Mouse (Mus musculus): ENCODE data around the gene Cfap43. TPM values are rescaled to one million over a fixed set of nuclear protein-coding genes. Genes with fewer than 3 reads are reported as not detected.
"Not testable (repeated sequence)": the region's sequence is repeated elsewhere in the genome, so short reads cannot be mapped to it uniquely, and the experiment has no call there.

Cfap43 gene
- polyA plus RNA-seq, 1 experiment from 2014 or later = 0.75 TPM

DNA sequence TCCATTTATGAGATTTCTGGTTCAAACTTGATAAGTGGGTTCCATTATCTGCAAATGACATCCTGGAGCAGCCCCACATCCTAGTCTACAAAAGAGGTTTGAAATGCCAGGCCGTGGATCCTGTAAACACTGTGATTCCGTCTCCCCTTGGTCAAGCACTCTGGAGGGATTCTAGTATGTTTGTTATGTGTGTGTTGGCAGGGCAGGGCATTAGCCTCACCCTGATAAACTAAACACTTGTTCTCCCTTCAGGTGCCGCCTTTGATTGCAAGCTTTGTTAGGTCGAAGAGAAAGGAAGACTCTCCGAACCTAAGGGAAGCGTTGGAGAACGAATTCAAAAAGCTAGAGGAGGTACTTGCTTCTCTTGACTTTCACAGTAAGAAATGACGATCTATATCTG, 59.9 kb downstream of the Cfap43 start:
- Histone ChIP-seq H3K4me3 (ENCODE audit: low read depth, low read length) (no peak overlapping the region), H3K27me3 (replicated peaks; ENCODE audit: control insufficient read depth, insufficient read depth, low read length) (no peaks in the 10 kb centered on the region), H3K4me2 (ENCODE audit: low read depth, low read length) (no peak overlapping the region), H3K27ac (replicated peaks; ENCODE audit: low read depth, low read length) (no peak overlapping the region), H3K36me3 (ENCODE audit: control insufficient read depth, insufficient read depth, low read length) (peaks cover 46% of the 10 kb centered on the region), H3K9me3 (ENCODE audit: control insufficient read depth, low read length) (no peaks in the 10 kb centered on the region), H3K4me1 (ENCODE audit: control insufficient read depth, insufficient read depth, low read length) (peaks cover 5% of the 10 kb centered on the region), H3K9ac (ENCODE audit: low read depth, low read length) (no peak overlapping the region)
- 93% methylated on average over 8 of the region's 8 CpGs for WGBS
- no peak for ATAC-seq (ENCODE audit: low read depth)
- no peak for DNase-seq (ENCODE audit: low spot score)

DNA sequence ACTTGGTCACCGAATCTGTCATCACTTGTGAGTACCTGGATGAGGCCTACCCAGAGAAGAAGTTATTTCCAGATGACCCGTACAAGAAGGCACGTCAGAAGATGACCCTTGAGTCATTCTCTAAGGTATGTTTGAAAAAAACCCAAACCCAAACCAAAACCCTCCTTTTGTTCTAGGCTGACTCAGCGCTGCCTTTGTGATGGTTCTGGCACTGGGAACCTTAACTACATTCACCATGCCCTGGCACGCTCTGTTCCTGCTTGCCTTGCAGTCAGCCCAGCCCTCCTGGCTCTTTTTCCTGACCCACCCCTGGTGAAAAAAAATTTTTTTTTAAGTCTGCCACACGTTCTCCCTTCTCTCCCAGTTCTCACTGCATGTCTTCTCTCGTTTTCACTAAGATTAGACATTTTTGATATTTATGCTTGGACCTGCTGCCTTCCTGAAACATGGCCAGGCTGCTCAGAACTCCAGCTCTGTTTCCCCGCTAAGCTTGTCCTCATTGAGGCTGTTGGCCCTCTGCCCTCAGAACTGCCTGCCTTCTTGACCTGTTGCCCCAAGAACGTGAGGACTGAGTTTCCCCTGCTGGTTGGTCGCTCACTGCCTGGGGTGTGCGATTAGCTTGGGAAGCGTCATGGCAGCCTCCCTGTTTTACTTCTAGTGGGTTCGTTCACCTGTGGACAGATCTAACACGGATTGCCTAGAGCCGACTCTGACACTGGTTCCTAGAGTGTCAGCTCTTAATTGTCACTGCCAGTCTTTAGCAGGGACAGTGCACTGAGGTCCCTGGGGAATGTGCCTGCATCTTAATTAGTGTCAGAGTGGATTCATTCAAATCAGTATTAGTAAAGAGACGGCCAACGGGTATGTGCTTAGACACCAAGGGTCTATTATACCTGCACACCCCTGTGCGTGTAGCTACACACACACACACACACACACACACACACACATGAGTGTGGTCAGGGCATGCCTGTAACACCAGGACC, 60.8 kb downstream of the Cfap43 start:
- no peak overlapping the region for H3K9ac ChIP-seq (ENCODE audit: low read depth, low read length)
- DNase-seq (ENCODE audit: low spot score) (no peak), ATAC-seq (ENCODE audit: low read depth) (no peak)
- H3K27ac ChIP-seq (replicated peaks; ENCODE audit: low read depth, low read length) = no peak overlapping the region
- H3K36me3 ChIP-seq (ENCODE audit: control insufficient read depth, insufficient read depth, low read length) = peaks cover 38% of the 10 kb centered on the region
- H3K4me3 ChIP-seq (ENCODE audit: low read depth, low read length) = no peak overlapping the region
- no peaks in the 10 kb centered on the region for H3K27me3 ChIP-seq (replicated peaks; ENCODE audit: control insufficient read depth, insufficient read depth, low read length)
- 74% methylated on average over 18 of the region's 18 CpGs for WGBS
- H3K4me2 ChIP-seq (ENCODE audit: low read depth, low read length) = no peak overlapping the region
- H3K4me1 ChIP-seq (ENCODE audit: control insufficient read depth, insufficient read depth, low read length) = peaks cover 9% of the 10 kb centered on the region
- no peaks in the 10 kb centered on the region for H3K9me3 ChIP-seq (ENCODE audit: control insufficient read depth, low read length)

DNA sequence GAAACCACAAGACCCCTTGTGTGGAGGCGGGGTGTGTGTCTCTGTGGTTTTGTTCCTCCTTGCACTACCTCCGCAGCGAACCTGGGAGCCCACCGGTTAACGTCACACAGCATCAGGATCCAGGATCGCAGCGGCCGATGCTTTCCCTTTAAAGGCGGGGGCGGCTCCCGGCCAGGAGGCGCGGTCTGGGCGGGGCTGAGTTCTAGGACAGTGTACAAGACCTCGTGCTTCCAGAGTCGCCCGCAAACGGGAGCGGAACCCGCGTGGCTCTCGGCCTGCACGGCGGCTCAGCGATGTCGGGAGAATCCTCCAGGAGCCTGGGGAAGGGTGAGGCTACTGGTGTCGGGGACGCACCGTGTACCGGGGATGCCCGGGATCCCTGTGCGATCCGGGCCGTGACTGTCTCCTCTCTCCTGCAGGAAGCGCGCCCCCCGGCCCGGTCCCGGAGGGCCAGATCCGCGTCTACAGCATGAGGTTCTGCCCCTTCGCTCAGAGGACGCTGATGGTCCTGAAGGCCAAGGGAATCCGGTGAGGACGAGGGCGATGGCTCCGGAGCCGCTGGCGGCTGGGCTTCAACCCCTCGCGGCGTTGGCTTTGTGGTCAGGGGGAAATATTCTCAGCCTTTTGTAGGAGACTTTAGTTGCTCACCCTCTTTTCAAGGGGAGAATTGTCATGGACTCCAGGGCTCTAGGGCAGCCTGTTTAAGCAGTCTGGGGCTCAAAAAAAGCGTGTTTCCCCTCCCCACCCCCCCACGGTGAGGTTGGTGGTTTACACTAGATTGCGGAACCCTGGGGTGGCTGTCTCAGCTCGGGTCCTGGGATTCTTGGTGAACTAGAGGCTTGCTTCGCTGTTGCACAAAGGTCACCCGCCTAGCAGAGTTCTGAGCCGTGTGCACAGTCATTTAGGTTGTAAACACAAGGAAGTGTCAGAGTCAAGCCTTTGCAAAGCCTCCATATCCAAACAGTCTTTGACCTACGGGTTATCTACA, 64.0 kb downstream of the Cfap43 start, which contains the start of gene Gsto1:
Gsto1 (plus strand) TSS at position 175 of the 988 bp plus-strand sequence.
- DNase-seq (ENCODE audit: low spot score) (peak; percentile 95), ATAC-seq (ENCODE audit: low read depth) (peak; percentile 96)
- H3K4me2 ChIP-seq (ENCODE audit: low read depth, low read length) = peak within 1 kb of the TSS; percentile 88
- H3K9ac ChIP-seq (ENCODE audit: low read depth, low read length) = peak within 1 kb of the TSS; percentile 82
- peak within 1 kb of the TSS; percentile 87 for H3K27ac ChIP-seq (replicated peaks; ENCODE audit: low read depth, low read length)
- peak within 1 kb of the TSS; percentile 75 for H3K4me3 ChIP-seq (ENCODE audit: low read depth, low read length)
- peaks cover 9% of the 10 kb centered on the region for H3K4me1 ChIP-seq (ENCODE audit: control insufficient read depth, insufficient read depth, low read length)
- WGBS = under 1% methylated on average over 44 of the region's 60 CpGs
- H3K9me3 ChIP-seq (ENCODE audit: control insufficient read depth, low read length) = no peaks in the 10 kb centered on the region
- peaks cover 23% of the 10 kb centered on the region for H3K36me3 ChIP-seq (ENCODE audit: control insufficient read depth, insufficient read depth, low read length)
- H3K27me3 ChIP-seq (replicated peaks; ENCODE audit: control insufficient read depth, insufficient read depth, low read length) = no peaks in the 10 kb centered on the region

DNA sequence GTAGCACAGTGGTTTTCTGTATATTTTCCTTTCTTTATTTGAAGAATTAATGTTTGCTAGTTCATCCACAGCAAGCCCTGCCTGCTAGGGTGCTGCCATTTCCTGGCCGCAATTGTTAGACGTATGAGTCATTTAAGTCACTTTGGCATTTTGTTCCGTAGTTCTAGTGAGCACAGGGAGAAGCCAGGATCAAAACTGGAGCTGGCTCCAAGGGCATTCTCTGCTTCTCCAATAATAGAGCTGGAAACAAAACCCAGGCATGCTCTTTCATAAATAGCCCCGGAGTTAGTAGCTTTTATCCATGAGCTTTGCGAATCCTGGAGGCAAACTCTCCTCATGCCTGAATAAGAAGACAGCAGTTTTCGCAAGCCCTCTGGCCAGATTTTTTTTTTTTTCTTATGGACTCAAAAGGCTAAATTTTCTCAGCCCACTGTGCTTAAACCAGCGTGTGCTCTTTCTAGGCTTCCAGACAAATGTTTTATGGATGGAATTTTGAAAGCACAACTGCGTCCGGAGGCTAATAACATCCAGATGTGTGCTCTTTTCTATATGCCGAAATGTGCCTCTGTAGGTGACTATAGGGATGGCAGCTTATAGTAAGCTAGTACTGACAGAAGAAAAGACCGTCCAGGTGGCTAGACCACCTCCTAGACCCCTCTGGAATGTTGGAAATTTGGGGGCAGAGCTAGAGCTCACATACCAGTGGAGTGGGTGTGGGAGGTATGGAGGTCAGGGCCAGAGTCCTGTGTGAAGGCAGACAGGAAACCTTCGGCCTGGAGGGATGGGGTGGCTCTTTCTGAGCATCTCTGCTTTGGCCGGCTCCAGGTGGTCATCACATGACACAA, 64.9 kb downstream of the Cfap43 start:
- H3K4me3 ChIP-seq (ENCODE audit: low read depth, low read length) = peak overlapping the region; percentile 75
- no peaks in the 10 kb centered on the region for H3K27me3 ChIP-seq (replicated peaks; ENCODE audit: control insufficient read depth, insufficient read depth, low read length)
- 3% methylated on average over 13 of the region's 13 CpGs for WGBS
- peak; percentile 86 for DNase-seq (ENCODE audit: low spot score)
- peak; percentile 83 for ATAC-seq (ENCODE audit: low read depth)
- peak overlapping the region; percentile 88 for H3K4me2 ChIP-seq (ENCODE audit: low read depth, low read length)
- no peaks in the 10 kb centered on the region for H3K9me3 ChIP-seq (ENCODE audit: control insufficient read depth, low read length)
- peaks cover 9% of the 10 kb centered on the region for H3K4me1 ChIP-seq (ENCODE audit: control insufficient read depth, insufficient read depth, low read length)
- peak overlapping the region; percentile 87 for H3K27ac ChIP-seq (replicated peaks; ENCODE audit: low read depth, low read length)
- peaks cover 14% of the 10 kb centered on the region for H3K36me3 ChIP-seq (ENCODE audit: control insufficient read depth, insufficient read depth, low read length)
- H3K9ac ChIP-seq (ENCODE audit: low read depth, low read length) = peak overlapping the region; percentile 82

DNA sequence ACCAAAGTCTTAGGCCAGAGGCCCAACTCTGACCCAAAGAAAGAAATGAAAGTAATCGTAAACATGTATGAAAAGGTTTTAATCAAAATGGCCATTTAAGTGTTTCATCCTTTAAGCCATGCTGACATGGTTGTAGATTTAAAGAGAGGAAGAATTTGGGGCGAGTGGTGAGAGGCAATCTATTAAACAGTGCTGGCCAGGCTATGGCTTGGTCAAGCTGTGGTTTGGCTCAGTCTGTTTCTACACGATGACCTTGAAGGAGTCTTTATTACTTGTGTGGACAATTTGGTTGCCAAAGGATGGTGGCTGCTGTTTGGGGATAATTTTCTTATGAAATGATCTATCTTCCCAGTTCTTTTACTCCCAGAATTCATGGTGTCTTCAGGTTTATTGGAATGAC, 66.0 kb downstream of the Cfap43 start:
- H3K4me1 ChIP-seq (ENCODE audit: control insufficient read depth, insufficient read depth, low read length) = peaks cover 9% of the 10 kb centered on the region
- H3K27me3 ChIP-seq (replicated peaks; ENCODE audit: control insufficient read depth, insufficient read depth, low read length) = no peaks in the 10 kb centered on the region
- whole genome bisulfite sequencing = 86% methylated on average over 3 of the region's 3 CpGs
- H3K4me2 ChIP-seq (ENCODE audit: low read depth, low read length) = no peak overlapping the region
- no peak overlapping the region for H3K4me3 ChIP-seq (ENCODE audit: low read depth, low read length)
- no peak for ATAC-seq (ENCODE audit: low read depth)
- H3K9ac ChIP-seq (ENCODE audit: low read depth, low read length) = no peak overlapping the region
- no peak for DNase-seq (ENCODE audit: low spot score)
- H3K36me3 ChIP-seq (ENCODE audit: control insufficient read depth, insufficient read depth, low read length) = peaks cover 6% of the 10 kb centered on the region; the same call in 1 of the 2 replicates
- no peak overlapping the region for H3K27ac ChIP-seq (replicated peaks; ENCODE audit: low read depth, low read length)
- H3K9me3 ChIP-seq (ENCODE audit: control insufficient read depth, low read length) = no peaks in the 10 kb centered on the region

DNA sequence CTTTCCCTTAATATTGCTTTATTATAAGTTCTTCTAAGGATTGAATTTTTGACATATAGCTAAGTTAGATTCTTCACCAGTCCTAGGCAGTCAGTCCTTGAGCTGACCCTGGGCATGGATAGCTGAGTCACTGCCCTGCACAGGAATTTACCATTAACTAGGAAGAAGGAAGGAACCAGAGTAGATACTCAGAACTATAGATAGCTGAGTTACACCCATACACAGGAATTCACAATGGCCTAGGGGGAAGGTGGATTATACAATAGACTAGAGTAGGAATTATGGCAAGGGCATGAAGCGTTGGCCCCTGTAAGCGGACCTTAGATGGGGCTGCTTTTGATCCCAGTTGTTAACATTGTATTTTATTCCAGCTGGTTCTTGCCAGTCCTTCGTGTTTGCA, 67.0 kb downstream of the Cfap43 start:
- not testable (repeated sequence) for H3K27me3 ChIP-seq (replicated peaks; ENCODE audit: control insufficient read depth, insufficient read depth, low read length); H3K4me2 ChIP-seq (ENCODE audit: low read depth, low read length); H3K9me3 ChIP-seq (ENCODE audit: control insufficient read depth, low read length); H3K4me1 ChIP-seq (ENCODE audit: control insufficient read depth, insufficient read depth, low read length); H3K4me3 ChIP-seq (ENCODE audit: low read depth, low read length); ATAC-seq (ENCODE audit: low read depth); H3K36me3 ChIP-seq (ENCODE audit: control insufficient read depth, insufficient read depth, low read length); H3K9ac ChIP-seq (ENCODE audit: low read depth, low read length); DNase-seq (ENCODE audit: low spot score); H3K27ac ChIP-seq (replicated peaks; ENCODE audit: low read depth, low read length)
- 87% methylated on average over 3 of the region's 3 CpGs for WGBS

DNA sequence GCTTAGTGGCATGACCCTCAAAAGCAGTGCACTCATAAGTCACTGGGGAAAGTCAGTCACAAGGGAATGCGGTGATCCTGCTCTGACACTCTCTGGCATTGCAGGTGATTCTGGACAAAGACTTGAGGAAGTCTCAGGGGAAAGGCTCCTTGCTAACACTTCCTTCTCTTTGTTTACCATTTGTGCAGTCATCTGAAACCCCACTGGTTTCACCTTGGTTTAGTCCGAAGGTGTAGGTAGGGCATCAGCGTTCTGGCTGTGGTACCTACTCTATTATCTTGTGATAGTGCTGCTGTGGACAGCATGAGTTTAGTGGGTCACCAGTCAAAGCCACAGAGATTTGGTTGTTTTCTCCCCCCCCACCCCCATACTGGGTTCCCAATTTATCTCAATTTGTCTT, 69.4 kb downstream of the Cfap43 start:
- no peaks in the 10 kb centered on the region for H3K27me3 ChIP-seq (replicated peaks; ENCODE audit: control insufficient read depth, insufficient read depth, low read length)

DNA sequence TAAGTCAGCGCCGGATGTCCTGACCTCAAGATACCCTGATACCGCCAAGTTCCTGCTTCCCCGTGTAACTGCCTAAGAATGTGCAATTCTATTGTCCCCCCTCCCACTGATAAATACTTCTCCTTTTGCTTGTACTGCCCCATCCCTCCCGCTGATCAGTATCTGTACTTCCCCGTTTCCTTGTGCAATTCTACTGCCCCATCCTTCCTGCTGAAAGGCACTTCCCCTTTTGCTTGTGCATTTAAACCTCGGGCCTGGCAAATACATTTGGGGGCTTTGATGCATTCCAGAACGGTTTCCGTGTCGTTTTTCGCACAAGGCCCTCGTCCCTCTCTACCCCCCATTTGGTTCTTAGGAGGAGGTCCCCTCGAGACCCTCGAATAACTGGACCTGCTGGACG, 77.9 kb downstream of the Cfap43 start:
- H3K27ac ChIP-seq (replicated peaks; ENCODE audit: low read depth, low read length); H3K27me3 ChIP-seq (replicated peaks; ENCODE audit: control insufficient read depth, insufficient read depth, low read length); H3K4me1 ChIP-seq (ENCODE audit: control insufficient read depth, insufficient read depth, low read length); DNase-seq (ENCODE audit: low spot score); H3K4me2 ChIP-seq (ENCODE audit: low read depth, low read length); H3K9me3 ChIP-seq (ENCODE audit: control insufficient read depth, low read length); ATAC-seq (ENCODE audit: low read depth); H3K36me3 ChIP-seq (ENCODE audit: control insufficient read depth, insufficient read depth, low read length); H3K4me3 ChIP-seq (ENCODE audit: low read depth, low read length); H3K9ac ChIP-seq (ENCODE audit: low read depth, low read length): not testable (repeated sequence)
- 82% methylated on average over 12 of the region's 15 CpGs for WGBS

More for the DNA sequence above, 69.4 kb downstream of the Cfap43 start:
- no peaks in the 10 kb centered on the region for H3K9me3 ChIP-seq (ENCODE audit: control insufficient read depth, low read length)
- no peak overlapping the region for H3K9ac ChIP-seq (ENCODE audit: low read depth, low read length)
- no peak overlapping the region for H3K4me2 ChIP-seq (ENCODE audit: low read depth, low read length)
- H3K4me1 ChIP-seq (ENCODE audit: control insufficient read depth, insufficient read depth, low read length) = peaks cover 4% of the 10 kb centered on the region
- ATAC-seq (ENCODE audit: low read depth) (no peak), DNase-seq (ENCODE audit: low spot score) (no peak)
- WGBS = 89% methylated on average over 3 of the region's 3 CpGs
- no peak overlapping the region for H3K4me3 ChIP-seq (ENCODE audit: low read depth, low read length)
- H3K36me3 ChIP-seq (ENCODE audit: control insufficient read depth, insufficient read depth, low read length) = no peaks in the 10 kb centered on the region
- H3K27ac ChIP-seq (replicated peaks; ENCODE audit: low read depth, low read length) = no peak overlapping the region
